Mouse (Mus musculus): ENCODE data around the gene Nme7. TPM values are rescaled to one million over a fixed set of nuclear protein-coding genes. Genes with fewer than 3 reads are reported as not detected.

Gene Nme7
- polyA plus RNA-seq (2016; fragmentation: Nextera tagmentation; extraction: Ambion mirVana) = 46.5 and 47.7 TPM in 2 replicates

DNA sequence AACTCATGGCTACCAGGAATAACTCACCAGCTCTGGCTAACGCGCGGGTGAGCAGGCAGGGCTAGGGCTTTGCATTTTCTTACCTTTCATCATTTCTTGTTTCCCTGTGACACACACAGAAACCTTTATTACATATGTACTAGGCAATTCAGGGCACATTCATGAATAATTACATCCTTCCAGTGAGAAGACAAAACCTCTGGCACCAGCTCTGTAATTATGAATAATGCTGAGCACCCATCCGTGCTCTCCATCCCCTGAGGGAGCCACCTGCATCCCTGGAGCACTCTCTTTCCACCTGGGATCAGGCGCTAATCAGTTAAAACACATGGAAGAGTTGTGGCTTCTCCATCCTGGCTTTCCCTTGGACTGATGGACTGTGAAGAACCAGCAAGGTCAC, at the start of gene Nme7:
Gene Nme7, plus strand, starts transcription at position 301 of the 400 bp plus-strand sequence.
- Histone ChIP-seq H3K27ac (no peak within 1 kb of the TSS), H3K27me3 (ENCODE audit: low read depth, poor library complexity, severe bottlenecking) (no peaks in the 10 kb centered on the region), H3K36me3 (peaks cover 52% of the 10 kb centered on the region), H3K9me3 (replicated peaks) (no peaks in the 10 kb centered on the region), H3K4me3 (no peak within 1 kb of the TSS), H3K4me1 (peaks cover 15% of the 10 kb centered on the region)
- no peak for DNase-seq (ENCODE audit: low spot score)
- WGBS = 92% methylated on average over 5 of the region's 5 CpGs

DNA sequence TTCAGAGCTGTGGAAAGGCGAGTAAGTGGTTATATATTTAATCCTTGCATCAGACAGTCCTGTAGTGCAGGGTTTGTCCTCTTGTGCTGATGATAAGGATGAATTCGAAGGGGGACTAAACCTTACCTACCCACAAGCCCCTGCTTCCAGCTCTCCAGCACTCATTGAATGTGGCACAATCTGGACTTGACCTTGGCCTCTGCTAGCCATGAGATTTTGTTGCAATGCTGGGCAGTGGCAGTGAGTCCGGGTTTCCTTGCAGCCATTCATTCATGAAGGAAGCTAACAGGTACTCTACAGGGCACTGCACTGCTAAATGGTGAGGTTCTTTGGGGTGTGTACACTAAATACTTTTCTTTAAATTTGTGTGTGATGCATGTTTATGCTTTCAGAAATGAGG, 49.1 kb upstream of the Nme7 start:
- H3K36me3 ChIP-seq = peaks cover 9% of the 10 kb centered on the region
- WGBS = 74% methylated on average over 3 of the region's 3 CpGs
- DNase-seq (ENCODE audit: low spot score) = no peak
- H3K27me3 ChIP-seq (ENCODE audit: low read depth, poor library complexity, severe bottlenecking) = peaks cover 12% of the 10 kb centered on the region
- peaks cover 13% of the 10 kb centered on the region for H3K4me1 ChIP-seq
- no peaks in the 10 kb centered on the region for H3K9me3 ChIP-seq (replicated peaks)
- H3K4me3 ChIP-seq = no peak overlapping the region
- H3K27ac ChIP-seq = no peak overlapping the region

DNA sequence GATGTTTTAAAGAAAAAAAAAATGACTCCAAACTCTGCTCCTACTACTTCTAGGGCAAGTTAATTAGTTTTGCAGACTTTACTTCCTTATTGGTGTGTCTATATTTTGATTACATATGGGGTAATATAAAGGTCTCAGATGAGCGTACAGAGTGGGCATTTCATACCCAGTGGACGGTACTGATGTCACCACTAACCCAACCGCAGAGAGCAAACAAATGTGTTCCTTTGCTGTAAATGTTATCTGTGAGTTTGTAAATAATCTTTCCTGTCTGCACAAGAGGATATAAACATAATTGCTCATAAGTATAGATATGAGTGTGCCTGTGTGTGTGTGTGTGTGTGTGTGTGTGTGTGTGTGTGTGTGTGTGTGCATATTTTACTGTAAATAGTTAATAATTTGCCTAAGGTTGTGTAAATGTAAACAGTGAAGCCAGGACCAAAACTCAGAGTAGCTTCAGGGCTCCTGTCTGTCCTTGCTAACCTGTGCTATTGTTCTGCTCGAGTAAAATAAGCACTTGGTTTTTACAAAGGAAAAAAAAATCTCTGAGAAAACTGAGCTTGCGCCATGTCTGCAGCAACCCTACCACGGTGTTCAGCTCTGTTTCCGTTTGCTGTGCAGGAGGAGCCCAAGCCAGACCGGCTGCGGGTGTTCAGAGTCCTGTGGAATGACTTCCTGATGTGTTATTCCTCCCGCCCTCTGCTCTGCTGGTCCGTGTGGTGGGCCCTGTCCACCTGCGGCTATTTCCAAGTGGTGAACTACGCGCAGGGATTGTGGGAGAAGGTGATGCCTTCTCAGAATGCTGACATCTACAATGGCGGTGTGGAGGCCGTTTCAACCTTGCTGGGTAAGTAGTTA, 43.5 kb upstream of the Nme7 start:
- no peak overlapping the region for H3K4me3 ChIP-seq
- H3K27ac ChIP-seq = no peak overlapping the region
- WGBS = 91% methylated on average over 16 of the region's 16 CpGs
- H3K4me1 ChIP-seq = no peaks in the 10 kb centered on the region
- no peak for DNase-seq (ENCODE audit: low spot score)
- no peaks in the 10 kb centered on the region for H3K27me3 ChIP-seq (ENCODE audit: low read depth, poor library complexity, severe bottlenecking)
- H3K36me3 ChIP-seq = peaks cover 37% of the 10 kb centered on the region
- no peaks in the 10 kb centered on the region for H3K9me3 ChIP-seq (replicated peaks)

DNA sequence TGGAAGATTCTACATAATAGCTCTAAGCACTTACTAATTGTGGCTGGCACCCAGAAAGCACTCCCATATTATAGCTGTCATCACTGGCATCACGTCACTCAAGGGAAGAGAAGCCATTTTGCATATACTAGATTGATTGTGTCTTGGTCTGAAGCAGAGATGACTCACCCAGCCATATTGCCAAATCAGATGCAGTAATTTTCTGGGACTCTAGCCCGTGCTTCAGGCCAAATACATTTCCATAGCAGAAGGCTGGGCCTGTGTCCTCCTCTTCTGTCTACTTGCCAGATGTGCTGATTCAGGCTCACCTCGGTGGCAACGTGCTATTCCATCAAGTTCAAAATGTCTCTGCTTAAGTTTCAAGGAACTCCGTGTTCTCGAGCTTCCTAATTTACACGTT, 42.4 kb upstream of the Nme7 start:
- no peak for DNase-seq (ENCODE audit: low spot score)
- no peaks in the 10 kb centered on the region for H3K4me1 ChIP-seq
- no peaks in the 10 kb centered on the region for H3K9me3 ChIP-seq (replicated peaks)
- H3K27ac ChIP-seq = no peak overlapping the region
- no peak overlapping the region for H3K4me3 ChIP-seq
- WGBS = 95% methylated on average over 7 of the region's 7 CpGs
- H3K27me3 ChIP-seq (ENCODE audit: low read depth, poor library complexity, severe bottlenecking) = no peaks in the 10 kb centered on the region
- H3K36me3 ChIP-seq = peaks cover 37% of the 10 kb centered on the region

DNA sequence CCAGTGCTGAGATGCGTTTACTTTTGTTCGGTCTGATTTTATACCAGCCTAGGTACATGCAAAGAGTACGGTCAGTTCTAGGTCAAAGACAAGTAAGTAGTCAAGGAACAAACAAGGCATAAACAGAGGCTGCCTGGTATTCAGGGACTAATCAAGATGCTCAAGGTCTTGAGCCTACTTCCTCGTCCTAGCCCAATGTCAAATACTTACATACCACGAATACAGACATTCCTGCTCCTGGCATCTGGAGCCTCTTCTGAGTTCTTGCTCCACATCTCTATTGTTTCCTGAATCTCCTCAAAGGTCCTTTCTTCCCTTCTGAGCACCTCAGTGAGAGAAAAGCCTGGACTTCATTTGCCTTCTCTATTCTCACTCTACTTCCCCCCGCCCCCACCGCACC, 33.0 kb upstream of the Nme7 start:
- H3K9me3 ChIP-seq (replicated peaks) = no peaks in the 10 kb centered on the region
- H3K4me3 ChIP-seq = no peak overlapping the region
- no peak for DNase-seq (ENCODE audit: low spot score)
- no peak overlapping the region for H3K27ac ChIP-seq
- 90% methylated on average over 7 of the region's 7 CpGs for WGBS
- peaks cover 32% of the 10 kb centered on the region for H3K4me1 ChIP-seq
- H3K36me3 ChIP-seq = no peaks in the 10 kb centered on the region
- no peaks in the 10 kb centered on the region for H3K27me3 ChIP-seq (ENCODE audit: low read depth, poor library complexity, severe bottlenecking)

DNA sequence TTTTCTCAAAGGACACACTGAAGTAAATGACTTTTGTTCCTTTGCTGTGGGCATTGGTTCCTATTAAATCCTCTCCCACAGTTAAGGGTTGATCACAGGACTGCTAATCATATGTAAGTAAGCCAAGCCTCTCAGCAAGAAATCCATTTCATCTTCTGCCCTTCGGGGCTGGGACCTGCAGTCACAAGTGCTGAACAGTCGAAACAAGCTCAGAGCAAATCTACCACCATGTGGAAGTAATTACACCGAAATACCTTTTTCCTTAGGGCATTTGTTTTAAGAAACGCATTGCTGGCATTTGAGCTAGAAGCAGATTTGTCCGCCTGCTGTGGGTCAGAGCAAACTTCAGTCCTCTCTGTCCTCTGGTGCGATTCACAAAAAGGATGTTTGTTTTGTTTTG, 30.3 kb upstream of the Nme7 start:
- H3K9me3 ChIP-seq (replicated peaks) = no peaks in the 10 kb centered on the region
- H3K36me3 ChIP-seq = no peaks in the 10 kb centered on the region
- 34% methylated on average over 6 of the region's 6 CpGs for WGBS
- peaks cover 32% of the 10 kb centered on the region for H3K4me1 ChIP-seq
- no peak overlapping the region for H3K4me3 ChIP-seq
- no peaks in the 10 kb centered on the region for H3K27me3 ChIP-seq (ENCODE audit: low read depth, poor library complexity, severe bottlenecking)
- DNase-seq (ENCODE audit: low spot score) = no peak
- H3K27ac ChIP-seq = no peak overlapping the region

DNA sequence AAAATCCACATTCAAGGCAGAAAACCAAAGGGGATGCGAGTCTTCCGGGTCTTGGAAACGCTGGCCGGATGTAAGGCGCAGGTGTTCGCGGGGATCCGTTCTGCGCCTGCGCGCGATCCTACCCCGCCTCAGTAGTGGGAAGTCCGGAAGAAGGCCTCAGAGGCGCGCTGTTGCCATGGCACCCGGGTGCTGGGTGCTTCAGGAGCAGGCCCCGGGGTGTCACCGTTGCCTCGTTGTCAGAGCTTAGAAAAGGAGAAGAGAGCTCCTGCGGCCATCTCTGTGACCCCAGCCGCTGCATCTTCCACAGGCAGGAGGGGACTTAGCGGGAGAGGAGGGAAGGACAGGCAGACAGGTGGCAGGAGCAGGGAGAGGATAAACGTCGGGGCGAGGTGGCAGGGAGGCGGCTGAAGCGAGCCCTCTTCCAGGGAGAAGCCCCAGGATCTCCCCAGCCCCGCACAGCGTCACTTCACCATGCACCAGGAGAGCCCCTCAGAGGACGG, 28.4 kb upstream of the Nme7 start, which contains the start of gene Ccdc181:
Gene Ccdc181, plus strand, starts transcription at position 131 of the 500 bp plus-strand sequence.
- Histone ChIP-seq H3K36me3 (no peaks in the 10 kb centered on the region), H3K4me3 (peak within 1 kb of the TSS; percentile 75), H3K4me1 (peaks cover 32% of the 10 kb centered on the region), H3K27ac (peak within 1 kb of the TSS; percentile 74), H3K9me3 (replicated peaks) (no peaks in the 10 kb centered on the region), H3K27me3 (ENCODE audit: low read depth, poor library complexity, severe bottlenecking) (no peaks in the 10 kb centered on the region)
- peak; percentile 93 for DNase-seq (ENCODE audit: low spot score)
- under 1% methylated on average over 31 of the region's 31 CpGs for WGBS

DNA sequence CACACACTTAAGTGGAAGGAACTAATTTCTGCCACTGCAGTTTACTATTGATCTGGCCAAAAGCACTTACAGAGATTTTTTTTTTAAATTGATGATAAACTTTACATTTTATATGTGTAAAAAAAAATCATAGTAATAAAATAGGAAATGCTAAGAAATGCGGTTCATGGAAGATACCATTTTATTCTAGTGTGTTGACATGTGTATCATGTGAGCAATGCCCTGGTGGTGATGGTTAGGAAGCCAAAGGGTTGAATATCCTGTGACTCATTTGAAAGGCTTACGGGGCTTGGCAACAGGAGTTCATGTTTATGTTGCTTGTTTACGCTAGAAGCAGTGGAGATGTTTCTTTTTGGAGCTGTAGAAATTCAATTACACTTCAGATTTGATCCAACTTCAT, 27.4 kb upstream of the Nme7 start:
- no peak for DNase-seq (ENCODE audit: low spot score)
- WGBS = 95% methylated on average over 3 of the region's 3 CpGs
- H3K27ac ChIP-seq = no peak overlapping the region
- H3K27me3 ChIP-seq (ENCODE audit: low read depth, poor library complexity, severe bottlenecking) = no peaks in the 10 kb centered on the region
- peaks cover 32% of the 10 kb centered on the region for H3K4me1 ChIP-seq
- H3K36me3 ChIP-seq = no peaks in the 10 kb centered on the region
- H3K4me3 ChIP-seq = no peak overlapping the region
- H3K9me3 ChIP-seq (replicated peaks) = no peaks in the 10 kb centered on the region

DNA sequence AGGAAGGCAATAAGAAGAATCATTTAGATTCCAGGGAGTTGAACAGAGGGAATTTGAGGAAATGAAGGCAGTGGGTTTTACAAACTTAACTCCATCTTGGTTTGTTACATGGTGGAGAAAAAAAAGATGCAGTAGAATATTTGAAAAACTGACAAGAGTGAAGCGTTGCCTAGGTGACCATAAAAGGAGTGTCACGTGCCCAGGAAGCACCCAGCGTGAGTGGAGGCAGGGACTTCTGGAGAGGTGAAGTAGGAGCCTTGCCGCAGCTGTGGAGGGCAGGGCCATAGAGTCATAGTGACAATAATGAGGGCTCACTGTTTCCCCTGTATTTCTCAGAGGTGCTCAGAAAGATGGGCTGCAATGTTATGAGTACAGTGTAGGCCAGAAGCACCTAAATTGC, 24.6 kb upstream of the Nme7 start:
- Histone ChIP-seq H3K36me3 (no peaks in the 10 kb centered on the region), H3K9me3 (replicated peaks) (no peaks in the 10 kb centered on the region), H3K27ac (no peak overlapping the region), H3K4me3 (no peak overlapping the region), H3K27me3 (ENCODE audit: low read depth, poor library complexity, severe bottlenecking) (no peaks in the 10 kb centered on the region), H3K4me1 (peaks cover 13% of the 10 kb centered on the region)
- DNase-seq (ENCODE audit: low spot score) = no peak
- 65% methylated on average over 4 of the region's 4 CpGs for WGBS

DNA sequence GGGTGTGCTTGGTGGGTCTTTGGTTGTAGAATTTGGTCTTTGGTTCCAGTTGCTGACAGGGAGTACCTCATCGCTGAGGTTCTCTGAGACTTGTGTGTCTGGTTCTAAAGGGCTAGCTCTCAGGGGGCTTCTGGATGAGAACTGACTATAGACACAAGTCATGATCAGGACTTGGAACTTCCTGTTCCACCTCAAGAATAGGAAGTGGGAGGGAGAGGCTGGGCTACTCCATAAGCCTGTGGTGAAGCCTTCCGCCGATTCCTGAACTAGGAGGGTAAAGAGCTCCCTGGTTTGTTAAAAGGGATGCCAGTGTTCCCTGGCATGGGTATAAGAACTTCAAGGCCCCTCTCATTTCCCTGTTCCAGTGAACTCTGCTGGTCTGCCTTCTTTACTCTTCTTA, 19.9 kb upstream of the Nme7 start:
- Histone ChIP-seq H3K27me3 (ENCODE audit: low read depth, poor library complexity, severe bottlenecking) (no peaks in the 10 kb centered on the region), H3K27ac (no peak overlapping the region), H3K4me3 (no peak overlapping the region), H3K36me3 (no peaks in the 10 kb centered on the region), H3K4me1 (no peaks in the 10 kb centered on the region), H3K9me3 (replicated peaks) (no peaks in the 10 kb centered on the region)
- DNase-seq (ENCODE audit: low spot score) = no peak
- 87% methylated on average over 3 of the region's 3 CpGs for WGBS

DNA sequence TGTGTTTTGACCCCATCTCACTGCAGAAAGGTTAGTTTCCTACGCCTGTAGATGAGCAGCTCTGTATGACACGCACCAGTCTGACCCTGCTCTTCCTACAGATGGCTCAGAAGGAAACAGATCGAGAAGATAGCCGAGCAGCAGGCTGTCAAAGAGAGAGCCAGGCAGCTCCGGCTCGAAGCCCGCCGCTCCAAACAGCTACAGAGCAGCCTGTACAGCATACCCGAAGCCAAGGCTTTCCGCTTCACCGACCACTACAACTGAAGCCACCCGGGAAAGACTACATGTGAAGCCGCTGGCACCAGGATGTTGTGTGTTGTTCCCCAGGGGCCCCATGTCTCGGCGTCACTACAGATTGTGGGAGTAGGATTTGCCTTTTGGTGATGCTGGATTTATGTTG, 16.5 kb upstream of the Nme7 start:
- no peak overlapping the region for H3K4me3 ChIP-seq
- no peaks in the 10 kb centered on the region for H3K27me3 ChIP-seq (ENCODE audit: low read depth, poor library complexity, severe bottlenecking)
- no peaks in the 10 kb centered on the region for H3K4me1 ChIP-seq
- no peak for DNase-seq (ENCODE audit: low spot score)
- H3K27ac ChIP-seq = no peak overlapping the region
- no peaks in the 10 kb centered on the region for H3K9me3 ChIP-seq (replicated peaks)
- WGBS = 70% methylated on average over 15 of the region's 15 CpGs
- peaks cover 24% of the 10 kb centered on the region for H3K36me3 ChIP-seq

DNA sequence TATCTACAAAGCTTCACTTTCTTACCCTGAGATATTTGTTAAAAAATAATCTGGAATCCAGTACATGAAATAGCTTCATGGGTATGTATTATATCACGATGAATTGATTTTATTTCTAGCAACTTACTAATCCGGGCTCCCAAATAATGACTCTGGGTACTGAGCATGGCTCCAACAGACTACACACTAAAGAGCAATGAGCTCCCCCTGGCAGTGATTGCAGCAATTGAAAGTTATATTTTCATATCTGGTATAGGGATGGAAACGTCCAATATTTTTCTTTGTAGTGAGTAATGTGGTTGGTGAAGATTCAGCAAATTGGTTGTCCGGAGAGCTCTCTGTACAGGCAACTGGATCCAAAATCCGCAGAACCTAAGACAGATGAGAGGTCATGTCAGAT, 11.9 kb upstream of the Nme7 start:
- no peaks in the 10 kb centered on the region for H3K27me3 ChIP-seq (ENCODE audit: low read depth, poor library complexity, severe bottlenecking)
- no peaks in the 10 kb centered on the region for H3K4me1 ChIP-seq
- no peak overlapping the region for H3K4me3 ChIP-seq
- 92% methylated on average over 5 of the region's 5 CpGs for WGBS
- no peaks in the 10 kb centered on the region for H3K9me3 ChIP-seq (replicated peaks)
- no peak overlapping the region for H3K27ac ChIP-seq
- H3K36me3 ChIP-seq = peaks cover 65% of the 10 kb centered on the region
- DNase-seq (ENCODE audit: low spot score) = no peak

DNA sequence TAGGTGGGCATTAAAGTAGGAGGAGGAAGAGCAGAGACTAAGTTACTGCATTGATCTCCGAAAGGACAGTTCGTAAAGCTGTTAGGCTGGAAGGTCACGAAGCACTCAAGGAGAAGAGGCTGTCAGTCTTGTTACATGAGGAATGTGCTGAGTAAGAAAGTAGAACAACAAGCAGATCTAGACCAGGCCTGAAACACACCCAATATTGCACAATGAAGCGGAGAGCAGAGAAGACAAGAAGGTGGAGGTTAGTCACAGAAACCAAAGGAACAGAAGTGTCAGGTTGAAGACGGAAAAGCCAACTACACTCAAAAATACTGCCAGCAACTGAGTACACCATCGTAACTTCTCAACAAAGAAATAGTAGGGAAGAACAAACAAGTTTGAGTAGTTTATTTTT, 9.8 kb upstream of the Nme7 start:
- no peaks in the 10 kb centered on the region for H3K27me3 ChIP-seq (ENCODE audit: low read depth, poor library complexity, severe bottlenecking)
- H3K4me3 ChIP-seq = no peak overlapping the region
- 95% methylated on average over 6 of the region's 6 CpGs for WGBS
- no peak for DNase-seq (ENCODE audit: low spot score)
- H3K36me3 ChIP-seq = peaks cover 85% of the 10 kb centered on the region
- no peaks in the 10 kb centered on the region for H3K9me3 ChIP-seq (replicated peaks)
- no peaks in the 10 kb centered on the region for H3K4me1 ChIP-seq
- H3K27ac ChIP-seq = no peak overlapping the region
